Mouse (Mus musculus) B cell, adult 62 days (primary cell): Measurements from ENCODE around the gene Rgl3. TPM values are rescaled to one million over a fixed set of nuclear protein-coding genes. Genes with fewer than 3 reads are reported as not detected.

Source experiments
- total RNA-seq: library from RNA; stranded (reverse); gene quantifications from 4 replicates; pipeline ENCODE4 v1.2.4, GENCODE M21; 2023

Rgl3 gene
- not detected in 4 replicates for total RNA-seq

GRCm38 (mm10) chr9:21989230-21990110 is at the start of gene Rgl3:
Gene Rgl3 (minus strand): TSS chr9:21989446.

GRCm38 (mm10) chr9:22002194-22003162 is 13.2 kb upstream of the Rgl3 start, which contains the start of the genes Ccdc151 and Prkcsh:
Gene Ccdc151 (minus strand): TSS chr9:22002634.
Gene Prkcsh (plus strand): TSS chr9:22002806.

GRCm38 (mm10) chr9:21963417-21963816 is 25.8 kb downstream of the Rgl3 start, which contains the start of gene Epor:
Gene Epor (minus strand): TSS chr9:21963506.

GRCm38 (mm10) chr9:21955570-21956281 is 33.5 kb downstream of the Rgl3 start, which contains the start of gene Swsap1:
Gene Swsap1 (plus strand): TSS chr9:21955755.

GRCm38 (mm10) chr9:21936692-21937570 is 52.3 kb downstream of the Rgl3 start, which contains the start of gene Plppr2:
Gene Plppr2 (plus strand): TSS chr9:21937033.

GRCm38 (mm10) chr9:21927208-21927753 is 62.0 kb downstream of the Rgl3 start, which contains the start of the genes Ccdc159 and Tmem205:
Gene Ccdc159 (plus strand): TSS chr9:21927471.
Gene Tmem205 (minus strand): TSS chr9:21927556.

Other genes starting within 250 kb of the Rgl3 start
- 1.8 to 4.0 TPM (median 2.8 TPM) in 4 replicates for gene Spc24, start 229.1 kb downstream of the Rgl3 start, total RNA-seq
- gene Kank2, start 190.7 kb downstream of the Rgl3 start, total RNA-seq = 0.23 to 0.76 TPM (median 0.41 TPM) in 4 replicates
- gene Angptl8, start 153.9 kb downstream of the Rgl3 start, total RNA-seq = not detected in 4 replicates
- gene Dock6, start 136.8 kb downstream of the Rgl3 start, total RNA-seq = 13.1 to 17.6 TPM (median 16.5 TPM) in 4 replicates
- gene Rab3d, start 71.3 kb downstream of the Rgl3 start, total RNA-seq = 3.3 to 5.5 TPM (median 3.6 TPM) in 4 replicates
- gene Ccdc159, start 62.0 kb downstream of the Rgl3 start, total RNA-seq = 0.89 TPM in 1 of 4 replicates, not detected in the others
- gene Tmem205, start 61.9 kb downstream of the Rgl3 start, total RNA-seq = 0.95 to 1.5 TPM in 2 of 4 replicates, not detected in the others
- gene Plppr2, start 52.4 kb downstream of the Rgl3 start, total RNA-seq = 1.3 to 1.4 TPM (median 1.3 TPM) in 4 replicates
- 7.7 to 11.2 TPM (median 9.9 TPM) in 4 replicates for gene Swsap1, start 33.7 kb downstream of the Rgl3 start, total RNA-seq
- not detected in 4 replicates for gene Epor, start 25.9 kb downstream of the Rgl3 start, total RNA-seq
- gene Ccdc151, start 13.2 kb upstream of the Rgl3 start, total RNA-seq = not detected in 4 replicates
- gene Prkcsh, start 13.4 kb upstream of the Rgl3 start, total RNA-seq = 64.4 to 73.1 TPM (median 72.2 TPM) in 4 replicates
- not detected in 4 replicates for gene Elavl3, start 62.6 kb upstream of the Rgl3 start, total RNA-seq
- gene Gm49318, start 81.8 kb upstream of the Rgl3 start, total RNA-seq = not detected in 4 replicates
- gene Zfp653, start 81.9 kb upstream of the Rgl3 start, total RNA-seq = 28.4 to 35.4 TPM (median 33.4 TPM) in 4 replicates
- 17.8 to 24.6 TPM (median 20.1 TPM) in 4 replicates for gene Ecsit, start 96.0 kb upstream of the Rgl3 start, total RNA-seq
- not detected in 4 replicates for gene Cnn1, start 109.8 kb upstream of the Rgl3 start, total RNA-seq
- 32.6 to 40.3 TPM (median 38.1 TPM) in 4 replicates for gene Elof1, start 127.7 kb upstream of the Rgl3 start, total RNA-seq
- gene Acp5, start 146.3 kb upstream of the Rgl3 start, total RNA-seq = 180 to 182 TPM (median 181 TPM) in 4 replicates
- 9.4 to 13.4 TPM (median 12.8 TPM) in 4 replicates for gene Pigyl, start 167.4 kb upstream of the Rgl3 start, total RNA-seq
- not detected in 4 replicates for gene Zfp872, start 198.6 kb upstream of the Rgl3 start, total RNA-seq
- 30.0 to 35.4 TPM (median 32.2 TPM) in 4 replicates for gene Zfp809, start 236.3 kb upstream of the Rgl3 start, total RNA-seq